Mouse (Mus musculus) forebrain, embryonic 15.5 days (tissue): Measurements from ENCODE around the gene Atp2a3. TPM values are rescaled to one million over a fixed set of nuclear protein-coding genes. Genes with fewer than 3 reads are reported as not detected.

Experiments
- ATAC-seq: fragments of 200-750 bp; cut with Nextera tagmentation; replicated peaks from 2 replicates; pipeline ENCODE4 v1.8.0; 2017; ENCODE audit warnings: mild to moderate bottlenecking, moderate TSS enrichment, moderate library complexity
- H3K27ac ChIP-seq: fragments of 300-500 bp; sonication (generic); replicated peaks from 2 replicates; pipeline ENCODE4 v1.5.1; 2015; ENCODE audit warnings: mild to moderate bottlenecking, inconsistent platforms
- H3K27me3 ChIP-seq: fragments of 300-500 bp; sonication (generic); 2 replicates; pipeline ENCODE4 v1.6.1; 2015; ENCODE audit warnings: inconsistent platforms
- H3K36me3 ChIP-seq: fragments of 300-500 bp; sonication (generic); 2 replicates; pipeline ENCODE4 v1.6.1; 2015; ENCODE audit warnings: mild to moderate bottlenecking, inconsistent platforms
- H3K4me1 ChIP-seq: fragments of 300-500 bp; sonication (generic); 2 replicates; pipeline ENCODE4 v1.6.1; 2015; ENCODE audit warnings: inconsistent platforms
- H3K4me2 ChIP-seq: fragments of 300-500 bp; sonication (generic); replicated peaks from 2 replicates; pipeline ENCODE4 v1.6.1; 2015; ENCODE audit warnings: mild to moderate bottlenecking, inconsistent platforms
- H3K4me3 ChIP-seq: fragments of 300-500 bp; sonication (generic); 2 replicates; pipeline ENCODE4 v1.5.1; 2015; ENCODE audit warnings: mild to moderate bottlenecking, inconsistent platforms
- H3K9ac ChIP-seq: fragments of 300-500 bp; sonication (generic); replicated peaks from 2 replicates; pipeline ENCODE4 v1.6.1; 2015; ENCODE audit warnings: mild to moderate bottlenecking, inconsistent platforms
- H3K9me3 ChIP-seq: fragments of 300-500 bp; sonication (generic); 2 replicates; pipeline ENCODE4 v1.6.1; 2016; ENCODE audit warnings: inconsistent platforms
- WGBS: fragments of 180-500 bp; shearing (Covaris S2); methylation state at CpG from one replicate; pipeline ENCODE4 v1.1.7; 2015; ENCODE audit warnings: mixed read lengths; 5-methylcytosine and 5-hydroxymethylcytosine counted together
- polyA plus RNA-seq: library from polyadenylated mRNA; unstranded; fragments of >200 nt; fragmentation: Nextera tagmentation; extraction: Ambion mirVana; gene quantifications from 2 replicates; pipeline ENCODE4 v1.2.1, GENCODE M21; 2015

Atp2a3 gene
- polyA plus RNA-seq, 1 experiment from 2014 or later: 0.67 TPM

- Histone ChIP-seq H3K27ac (no peak overlapping the region), H3K4me3 (no peak overlapping the region), H3K27me3 (peaks cover 36% of the 10 kb centered on the region), H3K9me3 (no peaks in the 10 kb centered on the region), H3K4me2 (no peak overlapping the region), H3K4me1 (peaks cover 11% of the 10 kb centered on the region), H3K36me3 (no peaks in the 10 kb centered on the region), H3K9ac (no peak overlapping the region)
- WGBS: 16% methylated on average over 15 of the region's 15 CpGs
- no peak for ATAC-seq
Measured at GRCm38 (mm10) chr11:72959924-72960679, 867 bp upstream of the Atp2a3 start.

GRCm38 (mm10) chr11:72960723-72961071 lies 272 bp upstream of the Atp2a3 start:
- H3K9me3 ChIP-seq: no peaks in the 10 kb centered on the region
- peak overlapping the region; percentile 28 for H3K4me3 ChIP-seq
- no peaks in the 10 kb centered on the region for H3K36me3 ChIP-seq
- H3K27me3 ChIP-seq: peaks cover 36% of the 10 kb centered on the region
- peak overlapping the region; percentile 40 for H3K4me2 ChIP-seq
- no peak overlapping the region for H3K9ac ChIP-seq
- ATAC-seq: no peak
- WGBS: 5% methylated on average over 15 of the region's 15 CpGs
- H3K27ac ChIP-seq: no peak overlapping the region
- peaks cover 11% of the 10 kb centered on the region for H3K4me1 ChIP-seq

GRCm38 (mm10) chr11:72962378-72962777 lies 1.4 kb downstream of the Atp2a3 start:
- Histone ChIP-seq H3K9me3 (no peaks in the 10 kb centered on the region), H3K4me3 (no peak overlapping the region), H3K4me2 (no peak overlapping the region), H3K27me3 (peaks cover 36% of the 10 kb centered on the region), H3K27ac (no peak overlapping the region), H3K4me1 (peaks cover 11% of the 10 kb centered on the region), H3K9ac (no peak overlapping the region), H3K36me3 (no peaks in the 10 kb centered on the region)
- no peak for ATAC-seq
- 70% methylated on average over 2 of the region's 2 CpGs for WGBS

- Histone ChIP-seq H3K27me3 (peaks cover 36% of the 10 kb centered on the region), H3K27ac (no peak overlapping the region), H3K4me2 (no peak overlapping the region), H3K36me3 (no peaks in the 10 kb centered on the region), H3K9ac (no peak overlapping the region), H3K4me3 (no peak overlapping the region), H3K9me3 (no peaks in the 10 kb centered on the region), H3K4me1 (peaks cover 11% of the 10 kb centered on the region)
- no peak for ATAC-seq
- WGBS: 50% methylated on average over 7 of the region's 7 CpGs
Measured at GRCm38 (mm10) chr11:72963058-72963788, 2.3 kb downstream of the Atp2a3 start.

GRCm38 (mm10) chr11:72963789-72964294 lies 2.9 kb downstream of the Atp2a3 start:
- Histone ChIP-seq H3K27me3 (peaks cover 36% of the 10 kb centered on the region), H3K4me2 (no peak overlapping the region), H3K4me1 (peaks cover 11% of the 10 kb centered on the region), H3K27ac (no peak overlapping the region), H3K9me3 (no peaks in the 10 kb centered on the region), H3K4me3 (no peak overlapping the region), H3K9ac (no peak overlapping the region), H3K36me3 (no peaks in the 10 kb centered on the region)
- 71% methylated on average over 3 of the region's 3 CpGs for WGBS
- no peak for ATAC-seq

- Histone ChIP-seq H3K27ac (no peak overlapping the region), H3K36me3 (no peaks in the 10 kb centered on the region), H3K4me1 (no peaks in the 10 kb centered on the region), H3K4me3 (no peak overlapping the region), H3K27me3 (no peaks in the 10 kb centered on the region), H3K4me2 (no peak overlapping the region), H3K9me3 (no peaks in the 10 kb centered on the region), H3K9ac (no peak overlapping the region)
- 84% methylated on average over 13 of the region's 13 CpGs for WGBS
- no peak for ATAC-seq
Measured at GRCm38 (mm10) chr11:72974995-72975503, 14.1 kb downstream of the Atp2a3 start.

- Histone ChIP-seq H3K9me3 (no peaks in the 10 kb centered on the region), H3K4me1 (no peaks in the 10 kb centered on the region), H3K27ac (no peak overlapping the region), H3K4me3 (no peak overlapping the region), H3K27me3 (no peaks in the 10 kb centered on the region), H3K36me3 (no peaks in the 10 kb centered on the region), H3K9ac (no peak overlapping the region), H3K4me2 (no peak overlapping the region)
- 85% methylated on average over 9 of the region's 9 CpGs for WGBS
- no peak for ATAC-seq
Measured at GRCm38 (mm10) chr11:72982516-72982915, 21.5 kb downstream of the Atp2a3 start.

GRCm38 (mm10) chr11:72983283-72983682 lies 22.3 kb downstream of the Atp2a3 start:
- Histone ChIP-seq H3K27ac (no peak overlapping the region), H3K9ac (no peak overlapping the region), H3K27me3 (no peaks in the 10 kb centered on the region), H3K36me3 (no peaks in the 10 kb centered on the region), H3K4me2 (no peak overlapping the region), H3K4me1 (no peaks in the 10 kb centered on the region), H3K9me3 (no peaks in the 10 kb centered on the region), H3K4me3 (no peak overlapping the region)
- 50% methylated on average over 5 of the region's 5 CpGs for WGBS
- ATAC-seq: no peak

- no peak overlapping the region for H3K27ac ChIP-seq
- H3K36me3 ChIP-seq: no peaks in the 10 kb centered on the region
- no peaks in the 10 kb centered on the region for H3K4me1 ChIP-seq
- no peaks in the 10 kb centered on the region for H3K27me3 ChIP-seq
- ATAC-seq: no peak
- H3K9me3 ChIP-seq: no peaks in the 10 kb centered on the region
- WGBS: 77% methylated on average over 5 of the region's 5 CpGs
- H3K4me3 ChIP-seq: no peak overlapping the region
- H3K9ac ChIP-seq: no peak overlapping the region
- no peak overlapping the region for H3K4me2 ChIP-seq
Measured at GRCm38 (mm10) chr11:72986745-72987144, 25.8 kb downstream of the Atp2a3 start.

GRCm38 (mm10) chr11:72987234-72987633 lies 26.3 kb downstream of the Atp2a3 start:
- no peak overlapping the region for H3K4me3 ChIP-seq
- no peaks in the 10 kb centered on the region for H3K9me3 ChIP-seq
- H3K9ac ChIP-seq: no peak overlapping the region
- no peaks in the 10 kb centered on the region for H3K36me3 ChIP-seq
- H3K27me3 ChIP-seq: no peaks in the 10 kb centered on the region
- 76% methylated on average over 5 of the region's 5 CpGs for WGBS
- no peaks in the 10 kb centered on the region for H3K4me1 ChIP-seq
- H3K4me2 ChIP-seq: no peak overlapping the region
- ATAC-seq: no peak
- H3K27ac ChIP-seq: no peak overlapping the region

- no peaks in the 10 kb centered on the region for H3K9me3 ChIP-seq
- no peak overlapping the region for H3K27ac ChIP-seq
- no peaks in the 10 kb centered on the region for H3K36me3 ChIP-seq
- 88% methylated on average over 5 of the region's 5 CpGs for WGBS
- ATAC-seq: no peak
- H3K9ac ChIP-seq: no peak overlapping the region
- H3K4me3 ChIP-seq: no peak overlapping the region
- no peaks in the 10 kb centered on the region for H3K4me1 ChIP-seq
- no peaks in the 10 kb centered on the region for H3K27me3 ChIP-seq
- H3K4me2 ChIP-seq: no peak overlapping the region
Measured at GRCm38 (mm10) chr11:72987807-72988206, 26.8 kb downstream of the Atp2a3 start.

- Histone ChIP-seq H3K4me1 (no peaks in the 10 kb centered on the region), H3K4me3 (no peak overlapping the region), H3K27me3 (no peaks in the 10 kb centered on the region), H3K36me3 (no peaks in the 10 kb centered on the region), H3K9me3 (no peaks in the 10 kb centered on the region), H3K9ac (no peak overlapping the region), H3K27ac (no peak overlapping the region), H3K4me2 (no peak overlapping the region)
- WGBS: 94% methylated on average over 6 of the region's 6 CpGs
- no peak for ATAC-seq
Measured at GRCm38 (mm10) chr11:72989044-72989443, 28.1 kb downstream of the Atp2a3 start.
